Mouse (Mus musculus): ENCODE data around the gene Smad3. TPM values are rescaled to one million over a fixed set of nuclear protein-coding genes. Genes with fewer than 3 reads are reported as not detected.

Smad3 gene
- polyA plus RNA-seq (2012; rRNA removed): 15.0 and 25.5 TPM in 2 replicates

- DNase-seq (ENCODE audit: low read depth): peak; percentile 96
- 0 out of 2 replicates have a peak, but pooled peaks have one; percentile 15 for TF ChIP-seq POLR2A (IDR thresholded peaks at IDR 0.05; ENCODE audit: borderline replicate concordance, extremely low read depth, insufficient read depth, insufficient read length, poor library complexity, severe bottlenecking)
- TF ChIP-seq CTCF (IDR thresholded peaks at IDR 0.05; ENCODE audit: borderline replicate concordance, extremely low read depth, insufficient read depth, insufficient read length): no peak
Observed at GRCm38 (mm10) chr9:63757865-63758440, at the start of gene Smad3. TSS of gene Smad3 (minus strand) at chr9:63757994.

- no peak for TF ChIP-seq POLR2A (IDR thresholded peaks at IDR 0.05; ENCODE audit: borderline replicate concordance, extremely low read depth, insufficient read depth, insufficient read length, poor library complexity, severe bottlenecking)
- TF ChIP-seq CTCF (IDR thresholded peaks at IDR 0.05; ENCODE audit: borderline replicate concordance, extremely low read depth, insufficient read depth, insufficient read length): no peak
- DNase-seq (ENCODE audit: low read depth): peak; percentile 70
Observed at GRCm38 (mm10) chr9:63804847-63805246, 47.1 kb upstream of the Smad3 start.

DNA sequence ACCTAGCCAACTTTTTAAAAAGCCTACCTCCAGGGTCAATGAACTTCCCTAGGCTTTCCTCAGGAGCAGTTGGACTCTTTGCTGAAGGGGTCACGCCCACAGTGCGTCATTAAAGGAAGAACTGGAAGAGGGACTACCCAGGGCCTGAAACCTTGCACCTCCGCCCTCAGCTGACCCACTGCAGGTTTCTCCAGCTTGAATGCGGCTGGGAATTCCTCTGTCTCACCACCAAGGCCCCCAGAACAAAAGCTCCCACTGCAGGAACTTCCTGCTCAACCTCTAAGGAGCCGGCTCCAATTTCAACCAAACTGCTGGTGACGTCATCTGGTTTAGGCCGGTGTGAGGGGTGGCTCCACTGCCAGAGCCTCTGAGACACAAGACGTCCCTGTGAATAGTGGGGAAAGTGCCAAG lies 45.4 kb upstream of the Smad3 start:
- DNase-seq (ENCODE audit: low read depth): peak; percentile 85
- TF ChIP-seq POLR2A (IDR thresholded peaks at IDR 0.05; ENCODE audit: borderline replicate concordance, extremely low read depth, insufficient read depth, insufficient read length, poor library complexity, severe bottlenecking) (no peak), CTCF (IDR thresholded peaks at IDR 0.05; ENCODE audit: borderline replicate concordance, extremely low read depth, insufficient read depth, insufficient read length) (no peak)

DNA sequence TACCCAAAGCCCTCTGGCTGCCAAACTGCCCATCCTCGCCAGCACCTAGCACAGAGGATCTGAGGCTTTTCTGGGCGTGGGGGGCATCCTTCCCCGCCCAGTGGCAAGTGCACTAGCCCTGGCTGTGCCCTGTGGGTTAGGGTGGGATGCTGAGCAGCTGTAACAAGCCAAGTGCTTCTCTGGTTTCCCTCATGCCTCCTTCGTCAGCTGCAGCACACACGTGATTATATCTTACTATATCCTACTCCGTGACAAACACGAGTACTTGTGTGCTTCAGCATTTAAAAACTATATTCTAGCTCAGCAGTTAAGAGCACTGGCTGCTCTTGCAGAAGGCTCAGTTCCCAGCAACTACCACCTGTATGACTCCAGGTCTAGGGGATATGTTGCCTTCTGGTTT lies 44.7 kb upstream of the Smad3 start:
- DNase-seq (ENCODE audit: low read depth): no peak
- TF ChIP-seq CTCF (IDR thresholded peaks at IDR 0.05; ENCODE audit: borderline replicate concordance, extremely low read depth, insufficient read depth, insufficient read length) (no peak), POLR2A (IDR thresholded peaks at IDR 0.05; ENCODE audit: borderline replicate concordance, extremely low read depth, insufficient read depth, insufficient read length, poor library complexity, severe bottlenecking) (no peak)

- TF ChIP-seq CTCF (IDR thresholded peaks at IDR 0.05; ENCODE audit: borderline replicate concordance, extremely low read depth, insufficient read depth, insufficient read length) (no peak), POLR2A (IDR thresholded peaks at IDR 0.05; ENCODE audit: borderline replicate concordance, extremely low read depth, insufficient read depth, insufficient read length, poor library complexity, severe bottlenecking) (no peak)
- no peak for DNase-seq (ENCODE audit: low read depth)
Observed at GRCm38 (mm10) chr9:63802080-63802479, 44.3 kb upstream of the Smad3 start.

GRCm38 (mm10) chr9:63796429-63796828 lies 38.6 kb upstream of the Smad3 start:
- no peak for DNase-seq (ENCODE audit: low read depth)
- TF ChIP-seq CTCF (IDR thresholded peaks at IDR 0.05; ENCODE audit: borderline replicate concordance, extremely low read depth, insufficient read depth, insufficient read length) (no peak), POLR2A (IDR thresholded peaks at IDR 0.05; ENCODE audit: borderline replicate concordance, extremely low read depth, insufficient read depth, insufficient read length, poor library complexity, severe bottlenecking) (no peak)

DNA sequence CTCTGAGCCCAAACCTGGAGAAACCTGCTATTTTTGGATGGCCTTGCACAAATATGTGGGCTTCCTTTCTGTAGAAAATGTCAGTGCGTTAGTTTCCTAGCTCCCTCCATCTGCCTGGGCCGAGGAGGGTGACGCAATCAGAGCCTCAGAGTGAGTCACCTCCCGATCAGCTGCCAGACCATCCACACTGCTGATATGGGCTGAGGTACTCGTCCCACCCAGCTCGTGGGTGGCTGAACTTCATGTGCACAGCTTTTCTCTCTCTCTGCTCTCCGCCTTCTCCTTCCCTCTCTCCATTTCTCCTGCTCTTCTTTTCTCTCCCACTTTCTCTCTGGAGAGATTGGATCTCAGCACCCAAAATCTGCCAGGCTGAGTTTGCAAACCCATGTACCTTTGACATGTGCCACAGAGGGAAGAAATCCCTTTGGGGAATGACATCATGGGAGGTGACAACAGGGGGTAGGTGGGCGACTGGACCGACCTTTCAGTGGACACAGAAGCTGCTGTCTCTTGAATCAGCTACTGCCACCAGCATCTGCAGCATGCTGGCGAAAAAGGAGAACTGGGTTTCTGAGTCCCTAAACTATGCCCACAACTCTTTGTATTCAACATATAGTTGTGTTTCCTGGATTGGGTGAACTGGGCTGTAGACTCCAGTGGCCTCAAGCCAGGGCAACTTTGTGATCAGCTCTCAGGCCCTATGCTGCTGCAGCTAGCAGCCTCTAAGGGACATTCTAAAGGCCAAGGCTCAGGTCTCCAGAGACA lies 36.1 kb upstream of the Smad3 start:
- no peak for DNase-seq (ENCODE audit: low read depth)
- no peak for TF ChIP-seq POLR2A (IDR thresholded peaks at IDR 0.05; ENCODE audit: borderline replicate concordance, extremely low read depth, insufficient read depth, insufficient read length, poor library complexity, severe bottlenecking)
- no peak for TF ChIP-seq CTCF (IDR thresholded peaks at IDR 0.05; ENCODE audit: borderline replicate concordance, extremely low read depth, insufficient read depth, insufficient read length)

DNA sequence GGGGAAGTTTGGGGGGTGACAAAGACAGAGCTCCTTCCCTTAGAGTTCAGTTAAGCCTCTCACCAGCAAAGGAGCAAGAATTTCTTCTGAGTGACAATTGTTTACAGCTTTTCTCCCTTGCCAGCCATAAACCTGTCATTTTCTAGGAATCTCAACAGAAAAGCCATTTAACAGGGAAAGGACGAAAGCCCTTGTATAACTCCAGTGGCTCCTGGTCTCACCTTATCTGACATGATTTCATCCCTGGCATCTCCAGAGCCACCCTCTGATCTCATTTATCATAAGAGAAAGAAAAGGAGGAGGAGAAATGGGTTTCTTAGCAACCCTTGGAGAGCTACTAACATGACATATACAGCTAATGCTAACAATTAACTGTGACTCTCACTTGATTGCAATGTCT lies 33.9 kb upstream of the Smad3 start:
- TF ChIP-seq POLR2A (IDR thresholded peaks at IDR 0.05; ENCODE audit: borderline replicate concordance, extremely low read depth, insufficient read depth, insufficient read length, poor library complexity, severe bottlenecking) (no peak), CTCF (IDR thresholded peaks at IDR 0.05; ENCODE audit: borderline replicate concordance, extremely low read depth, insufficient read depth, insufficient read length) (no peak)
- DNase-seq (ENCODE audit: low read depth): no peak

DNA sequence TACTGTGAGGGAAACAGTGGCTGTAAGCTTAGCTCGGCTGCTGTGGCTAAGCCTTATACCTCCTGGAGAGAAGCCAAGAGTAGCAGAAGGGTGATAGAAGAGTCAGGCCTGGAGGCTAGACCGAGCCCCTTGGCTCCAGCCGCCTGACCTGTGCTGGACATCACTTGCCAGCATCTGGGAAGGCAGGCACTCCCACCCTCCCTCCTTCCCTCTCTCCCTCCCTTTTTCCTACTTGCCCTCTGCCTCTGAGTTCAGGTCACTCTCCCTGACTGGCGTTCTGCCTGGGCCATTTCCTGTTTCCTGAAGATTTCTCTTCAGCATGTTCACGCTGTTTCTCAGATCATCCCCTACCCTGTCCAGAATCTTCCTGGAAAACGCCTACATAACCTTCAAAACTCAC lies 33.5 kb upstream of the Smad3 start:
- DNase-seq (ENCODE audit: low read depth): no peak
- TF ChIP-seq POLR2A (IDR thresholded peaks at IDR 0.05; ENCODE audit: borderline replicate concordance, extremely low read depth, insufficient read depth, insufficient read length, poor library complexity, severe bottlenecking) (no peak), CTCF (IDR thresholded peaks at IDR 0.05; ENCODE audit: borderline replicate concordance, extremely low read depth, insufficient read depth, insufficient read length) (no peak)

- no peak for DNase-seq (ENCODE audit: low read depth)
- TF ChIP-seq POLR2A (IDR thresholded peaks at IDR 0.05; ENCODE audit: borderline replicate concordance, extremely low read depth, insufficient read depth, insufficient read length, poor library complexity, severe bottlenecking) (no peak), CTCF (IDR thresholded peaks at IDR 0.05; ENCODE audit: borderline replicate concordance, extremely low read depth, insufficient read depth, insufficient read length) (no peak)
Observed at GRCm38 (mm10) chr9:63790222-63790621, 32.4 kb upstream of the Smad3 start.

GRCm38 (mm10) chr9:63789386-63789785 lies 31.6 kb upstream of the Smad3 start:
- no peak for TF ChIP-seq CTCF (IDR thresholded peaks at IDR 0.05; ENCODE audit: borderline replicate concordance, extremely low read depth, insufficient read depth, insufficient read length)
- no peak for TF ChIP-seq POLR2A (IDR thresholded peaks at IDR 0.05; ENCODE audit: borderline replicate concordance, extremely low read depth, insufficient read depth, insufficient read length, poor library complexity, severe bottlenecking)
- peak; percentile 41 for DNase-seq (ENCODE audit: low read depth)

DNA sequence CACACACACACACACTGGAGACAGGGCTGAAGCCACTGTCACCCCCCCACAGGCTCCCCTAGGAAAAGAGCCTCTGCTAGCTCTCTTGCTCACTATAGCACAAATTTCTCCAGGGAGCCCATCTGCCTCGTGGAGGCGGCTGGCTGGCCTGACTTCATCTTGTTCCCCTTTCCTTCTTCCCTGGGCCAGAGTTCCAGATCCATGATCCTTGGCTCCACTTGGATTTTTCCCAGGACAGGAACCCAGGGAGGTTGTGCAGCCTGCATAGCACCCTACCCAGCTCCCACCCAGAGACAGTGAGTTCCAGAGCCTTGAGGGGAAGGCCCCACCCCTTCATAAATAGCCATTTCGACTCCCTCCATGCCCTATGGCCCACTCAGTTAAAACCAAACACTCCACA lies 29.8 kb upstream of the Smad3 start:
- no peak for DNase-seq (ENCODE audit: low read depth)
- TF ChIP-seq POLR2A (IDR thresholded peaks at IDR 0.05; ENCODE audit: borderline replicate concordance, extremely low read depth, insufficient read depth, insufficient read length, poor library complexity, severe bottlenecking) (no peak), CTCF (IDR thresholded peaks at IDR 0.05; ENCODE audit: borderline replicate concordance, extremely low read depth, insufficient read depth, insufficient read length) (no peak)

Data from brain, embryonic 14.5 days (tissue).